Mouse (Mus musculus): Measurements from ENCODE around the gene Apba3.

The Apba3 gene

GRCm38 (mm10) chr10:81252424-81253419 is 14.0 kb upstream of the Apba3 start, which contains the start of gene Matk:
Gene Matk (plus strand): TSS chr10:81252935.
- peak; percentile 68 for DNase-seq (ENCODE audit: low read depth, low spot score)

GRCm38 (mm10) chr10:81254886-81255285 is 11.9 kb upstream of the Apba3 start:
- no peak for DNase-seq (ENCODE audit: low read depth, low spot score)

- peak; percentile 33 for DNase-seq (ENCODE audit: low read depth, low spot score)
These were observed 9.4 kb upstream of the Apba3 start for GRCm38 (mm10) chr10:81257158-81258039.

- no peak for DNase-seq (ENCODE audit: low read depth, low spot score)
These were observed 7.4 kb upstream of the Apba3 start for GRCm38 (mm10) chr10:81259225-81259884.

GRCm38 (mm10) chr10:81261025-81261424 is 5.7 kb upstream of the Apba3 start:
- DNase-seq (ENCODE audit: low read depth, low spot score), result no peak

GRCm38 (mm10) chr10:81265540-81265939 is 1.2 kb upstream of the Apba3 start:
- DNase-seq (ENCODE audit: low read depth, low spot score), result no peak

DNA sequence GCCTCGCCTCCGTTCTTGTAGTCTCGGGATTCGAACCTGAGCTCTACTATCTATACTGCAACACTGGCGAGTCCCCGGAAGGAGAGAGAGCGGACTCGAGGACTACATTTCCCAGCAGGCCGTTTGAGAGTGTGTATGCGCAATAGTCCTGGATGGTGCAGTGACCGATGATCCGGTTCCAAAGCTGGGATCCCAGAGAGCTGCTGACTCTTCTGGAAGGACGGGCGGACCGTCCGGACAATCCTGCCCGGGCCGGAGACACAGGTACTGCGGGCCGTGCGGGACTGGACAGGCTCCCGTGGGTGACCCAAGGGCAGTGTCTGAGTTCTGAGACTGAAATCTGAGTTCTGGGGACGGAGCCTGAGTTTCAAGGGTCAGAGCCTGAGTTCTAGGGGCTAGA is 1.3 kb downstream of the Apba3 start:
- peak; percentile 90 for DNase-seq (ENCODE audit: low read depth, low spot score)

- DNase-seq (ENCODE audit: low read depth, low spot score), result no peak
These were observed 2.1 kb downstream of the Apba3 start for GRCm38 (mm10) chr10:81268643-81269412.

- DNase-seq (ENCODE audit: low read depth, low spot score), result no peak
These were observed 5.6 kb downstream of the Apba3 start for GRCm38 (mm10) chr10:81272356-81272755.

GRCm38 (mm10) chr10:81273842-81274241 is 7.1 kb downstream of the Apba3 start:
- no peak for DNase-seq (ENCODE audit: low read depth, low spot score)

GRCm38 (mm10) chr10:81277676-81278075 is 10.9 kb downstream of the Apba3 start:
- DNase-seq (ENCODE audit: low read depth, low spot score), result no peak

DNA sequence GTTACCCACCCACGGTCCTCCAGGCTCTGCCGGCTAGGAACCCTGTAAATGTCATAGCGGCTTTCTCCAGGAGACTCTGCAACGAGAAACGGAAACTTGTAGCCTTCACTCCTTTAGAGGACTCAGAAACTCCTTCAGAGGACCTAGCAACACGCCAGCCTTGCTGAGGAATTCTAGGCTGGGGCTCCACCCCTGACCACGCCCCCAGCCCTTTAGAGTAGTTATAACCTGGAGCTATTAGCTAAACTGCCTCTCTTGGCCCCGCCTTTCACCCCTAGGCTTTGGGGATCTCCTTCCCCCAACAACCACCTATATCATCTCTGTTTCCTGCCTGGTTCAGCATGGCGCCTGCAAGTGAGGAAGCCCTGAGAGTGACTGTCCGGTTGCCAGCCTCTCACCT is 12.7 kb downstream of the Apba3 start:
- DNase-seq (ENCODE audit: low read depth, low spot score), result peak; percentile 91

DNA sequence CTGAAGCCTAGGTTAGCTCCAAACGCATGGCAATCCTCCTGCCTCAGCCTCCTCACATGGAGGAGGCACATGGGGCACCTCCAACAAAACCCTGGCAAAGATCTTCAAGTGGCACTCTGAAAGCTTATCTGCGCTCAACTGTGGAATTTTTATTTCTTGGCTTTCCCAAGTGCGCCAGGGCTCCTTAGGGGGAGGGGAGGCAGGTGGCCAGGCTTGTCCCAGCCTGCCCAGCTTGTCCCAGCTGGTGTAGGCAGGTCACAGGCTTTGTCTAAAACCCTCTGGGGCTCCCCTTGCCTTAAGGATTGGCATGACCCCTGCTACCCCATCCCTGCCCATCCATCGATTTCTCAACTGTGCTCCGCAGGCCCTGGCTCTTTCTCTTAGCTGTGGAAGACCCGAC is 17.4 kb downstream of the Apba3 start:
- no peak for DNase-seq (ENCODE audit: low read depth, low spot score)

GRCm38 (mm10) chr10:81284719-81285118 is 18.0 kb downstream of the Apba3 start:
- no peak for DNase-seq (ENCODE audit: low read depth, low spot score)

- peak; percentile 93 for DNase-seq (ENCODE audit: low read depth, low spot score)
These were observed 19.1 kb downstream of the Apba3 start for GRCm38 (mm10) chr10:81285694-81286450.

- DNase-seq (ENCODE audit: low read depth, low spot score), result peak; percentile 74
These were observed 19.8 kb downstream of the Apba3 start for GRCm38 (mm10) chr10:81286586-81286985.

DNA sequence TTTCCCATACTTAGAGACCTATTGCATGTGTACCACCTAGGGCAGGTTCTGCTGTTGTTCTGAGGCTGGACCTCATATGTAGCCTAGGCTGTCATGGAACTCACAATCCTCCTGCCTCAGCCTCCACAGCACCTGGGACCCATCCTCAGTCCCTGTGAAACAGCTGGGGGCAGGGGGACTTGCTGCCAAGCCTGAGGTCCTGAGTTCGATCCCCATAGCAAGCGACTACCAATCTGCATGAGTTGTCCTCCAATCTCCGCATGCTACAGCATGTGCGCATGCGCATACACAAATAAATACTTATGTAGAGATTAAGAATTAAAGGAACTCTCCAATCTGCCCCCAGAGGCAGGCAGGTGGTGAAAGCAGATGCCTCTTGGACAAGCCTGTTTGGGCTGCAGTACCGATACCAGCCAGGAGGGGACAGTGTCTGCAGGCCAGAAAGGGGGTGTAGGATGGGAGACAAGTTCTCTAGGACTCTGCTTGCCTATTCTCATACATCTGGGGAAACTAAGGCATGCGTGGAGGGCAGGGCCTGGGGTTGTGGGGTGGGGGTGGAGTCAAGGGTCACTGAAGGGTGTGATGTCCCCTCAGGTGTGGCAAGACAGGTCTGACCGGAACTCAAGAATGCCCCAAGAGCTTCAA is 20.9 kb downstream of the Apba3 start:
- DNase-seq (ENCODE audit: low read depth, low spot score), result peak; percentile 87

GRCm38 (mm10) chr10:81288601-81289000 is 21.8 kb downstream of the Apba3 start:
- peak; percentile 82 for DNase-seq (ENCODE audit: low read depth, low spot score)

- peak; percentile 87 for DNase-seq (ENCODE audit: low read depth, low spot score)
These were observed 22.5 kb downstream of the Apba3 start for GRCm38 (mm10) chr10:81289278-81289677.

GRCm38 (mm10) chr10:81289811-81290210 is 23.1 kb downstream of the Apba3 start:
- no peak for DNase-seq (ENCODE audit: low read depth, low spot score)
